Mouse (Mus musculus) stomach, postnatal 0 days (tissue): Measurements from ENCODE around the gene Hoxc8. TPM values are rescaled to one million over a fixed set of nuclear protein-coding genes. Genes with fewer than 3 reads are reported as not detected.

Experiments used
- ATAC-seq: fragments of 200-750 bp; cut with Nextera tagmentation; 2 replicates; pipeline ENCODE4 v1.8.0; 2017; ENCODE audit not compliant: low FRiP score, low TSS enrichment
- DNase-seq: peaks from one replicate; pipeline ENCODE4 v3.0.0-alpha.2; 2016; ENCODE audit warnings: low spot score
- H3K27ac ChIP-seq: fragments of 300-500 bp; sonication (generic); replicated peaks from 2 replicates; pipeline ENCODE4 v1.5.1; 2014; ENCODE audit warnings: mild to moderate bottlenecking, control low read depth
- H3K27me3 ChIP-seq: fragments of 300-500 bp; sonication (generic); 2 replicates; pipeline ENCODE4 v1.6.1; 2014; ENCODE audit warnings: low read length; ENCODE audit not compliant: control insufficient read depth, insufficient read depth
- H3K36me3 ChIP-seq: fragments of 300-500 bp; sonication (generic); 2 replicates; pipeline ENCODE4 v1.6.1; 2014; ENCODE audit warnings: low read length, mixed read lengths; ENCODE audit not compliant: control insufficient read depth, insufficient read depth
- H3K4me1 ChIP-seq: fragments of 300-500 bp; sonication (generic); replicated peaks from 2 replicates; pipeline ENCODE4 v1.6.1; 2014; ENCODE audit warnings: antibody characterized with exemption; ENCODE audit not compliant: control insufficient read depth, insufficient read depth
- H3K4me2 ChIP-seq: fragments of 300-500 bp; sonication (generic); replicated peaks from 2 replicates; pipeline ENCODE4 v1.6.1; 2014; ENCODE audit warnings: low read depth, mild to moderate bottlenecking, control low read depth, moderate library complexity
- H3K4me3 ChIP-seq: fragments of 300-500 bp; sonication (generic); 2 replicates; pipeline ENCODE4 v1.5.1; 2014; ENCODE audit warnings: low read depth, low read length, control low read depth
- H3K9ac ChIP-seq: fragments of 300-500 bp; sonication (generic); 2 replicates; pipeline ENCODE4 v1.6.1; 2014; ENCODE audit warnings: mild to moderate bottlenecking, low read length, control low read depth, mixed read lengths
- H3K9me3 ChIP-seq: fragments of 300-500 bp; sonication (generic); 2 replicates; pipeline ENCODE4 v1.6.1; 2016; ENCODE audit warnings: low read length; ENCODE audit not compliant: control insufficient read depth
- CTCF ChIP-seq: IDR thresholded peaks from 2 replicates; pipeline ENCODE4 v1.5.1; 2016; ENCODE audit warnings: antibody characterized with exemption, low read depth, mild to moderate bottlenecking, moderate library complexity
- EP300 ChIP-seq: optimal IDR thresholded peaks from 2 replicates; pipeline ENCODE3; 2016; ENCODE audit warnings: antibody characterized with exemption
- WGBS: fragments of 180-500 bp; shearing (Covaris S2); extraction: QIAGEN DNeasy Blood & Tissue Kit; methylation state at CpG from one replicate; pipeline ENCODE4 v1.1.7; 2014; 5-methylcytosine and 5-hydroxymethylcytosine counted together
- polyA plus RNA-seq: library from polyadenylated mRNA; unstranded; fragments of >200 nt; fragmentation: Nextera tagmentation; extraction: Ambion mirVana; gene quantifications from 2 replicates; pipeline ENCODE4 v1.2.1, GENCODE M21; 2015

Hoxc8 gene
- polyA plus RNA-seq, 1 experiment from 2014 or later, result 7.3 TPM

- H3K4me2 ChIP-seq, result no peak overlapping the region
- WGBS, result 11% methylated on average over 2 of the region's 2 CpGs
- no peak overlapping the region for H3K27ac ChIP-seq
- H3K27me3 ChIP-seq, result peaks cover 37% of the 10 kb centered on the region
- no peak overlapping the region for H3K9ac ChIP-seq
- H3K9me3 ChIP-seq, result no peaks in the 10 kb centered on the region
- H3K4me1 ChIP-seq, result no peaks in the 10 kb centered on the region
- DNase-seq (no peak), ATAC-seq (no peak)
- no peak for TF ChIP-seq CTCF
- no peak for TF ChIP-seq EP300
- H3K36me3 ChIP-seq, result no peaks in the 10 kb centered on the region
- no peak overlapping the region for H3K4me3 ChIP-seq
These were observed 41.6 kb upstream of the Hoxc8 start for GRCm38 (mm10) chr15:102948842-102949241.

- no peaks in the 10 kb centered on the region for H3K36me3 ChIP-seq
- TF ChIP-seq CTCF, result no peak
- no peak for TF ChIP-seq EP300
- WGBS, result 4% methylated on average over 20 of the region's 20 CpGs
These were observed 40.7 kb upstream of the Hoxc8 start for GRCm38 (mm10) chr15:102949696-102950095.

GRCm38 (mm10) chr15:102950877-102951276 is 39.5 kb upstream of the Hoxc8 start:
- H3K27ac ChIP-seq, result no peak overlapping the region
- no peaks in the 10 kb centered on the region for H3K36me3 ChIP-seq
- no peaks in the 10 kb centered on the region for H3K4me1 ChIP-seq
- WGBS, result 10% methylated on average over 2 of the region's 2 CpGs
- H3K9ac ChIP-seq, result no peak overlapping the region
- no peaks in the 10 kb centered on the region for H3K9me3 ChIP-seq
- no peak overlapping the region for H3K4me2 ChIP-seq
- TF ChIP-seq CTCF (no peak), EP300 (no peak)
- ATAC-seq (no peak), DNase-seq (no peak)
- H3K27me3 ChIP-seq, result peaks cover 43% of the 10 kb centered on the region
- H3K4me3 ChIP-seq, result no peak overlapping the region

More at GRCm38 (mm10) chr15:102949696-102950095, 40.7 kb upstream of the Hoxc8 start:
- no peaks in the 10 kb centered on the region for H3K4me1 ChIP-seq
- no peak overlapping the region for H3K9ac ChIP-seq
- no peak overlapping the region for H3K4me3 ChIP-seq
- H3K27me3 ChIP-seq, result peaks cover 40% of the 10 kb centered on the region
- ATAC-seq (no peak), DNase-seq (no peak)
- no peak overlapping the region for H3K27ac ChIP-seq
- no peak overlapping the region for H3K4me2 ChIP-seq
- H3K9me3 ChIP-seq, result no peaks in the 10 kb centered on the region

GRCm38 (mm10) chr15:102953561-102953960 is 36.8 kb upstream of the Hoxc8 start:
- no peak for TF ChIP-seq EP300
- no peak for TF ChIP-seq CTCF
- Histone ChIP-seq H3K27ac (no peak overlapping the region), H3K9ac (no peak overlapping the region), H3K36me3 (no peaks in the 10 kb centered on the region), H3K4me1 (no peaks in the 10 kb centered on the region), H3K9me3 (no peaks in the 10 kb centered on the region), H3K4me2 (no peak overlapping the region), H3K4me3 (no peak overlapping the region), H3K27me3 (peaks cover 46% of the 10 kb centered on the region)
- WGBS, result 8% methylated on average over 6 of the region's 6 CpGs
- no peak for DNase-seq
- ATAC-seq, result no peak

- no peaks in the 10 kb centered on the region for H3K4me1 ChIP-seq
- WGBS, result 2% methylated on average over 55 of the region's 57 CpGs
- no peak for DNase-seq
These were observed 36.0 kb upstream of the Hoxc8 start, which contains the start of gene Hoxc11 for GRCm38 (mm10) chr15:102954192-102955006. Gene Hoxc11 (plus strand): TSS chr15:102954427.

GRCm38 (mm10) chr15:102955007-102955382 is 35.4 kb upstream of the Hoxc8 start:
- TF ChIP-seq CTCF, result no peak
- H3K4me3 ChIP-seq, result no peak overlapping the region
- no peak for ATAC-seq
- H3K36me3 ChIP-seq, result no peaks in the 10 kb centered on the region
- H3K27me3 ChIP-seq, result peaks cover 41% of the 10 kb centered on the region
- DNase-seq, result no peak
- H3K9ac ChIP-seq, result no peak overlapping the region
- no peak overlapping the region for H3K27ac ChIP-seq
- WGBS, result 2% methylated on average over 24 of the region's 28 CpGs
- no peaks in the 10 kb centered on the region for H3K9me3 ChIP-seq
- H3K4me2 ChIP-seq, result no peak overlapping the region
- no peaks in the 10 kb centered on the region for H3K4me1 ChIP-seq

More at GRCm38 (mm10) chr15:102954192-102955006, 36.0 kb upstream of the Hoxc8 start, which contains the start of gene Hoxc11:
- H3K9ac ChIP-seq, result no peak within 1 kb of the TSS
- ATAC-seq, result no peak
- no peaks in the 10 kb centered on the region for H3K9me3 ChIP-seq
- no peak within 1 kb of the TSS for H3K4me3 ChIP-seq
- no peak within 1 kb of the TSS for H3K4me2 ChIP-seq
- H3K27me3 ChIP-seq, result peaks cover 39% of the 10 kb centered on the region
- no peaks in the 10 kb centered on the region for H3K36me3 ChIP-seq
- H3K27ac ChIP-seq, result no peak within 1 kb of the TSS
- TF ChIP-seq CTCF (no peak), EP300 (no peak)
